Mouse (Mus musculus) CD4-positive helper T cell, adult 2 months (primary cell): ENCODE results near the gene Vmn1r11.

ENCODE experiments used
- DNase-seq: peaks from one replicate; pipeline ENCODE4 v3.0.0-alpha.2; 2012; ENCODE audit warnings: low read depth, missing footprints, low spot score

The Vmn1r11 gene

GRCm38 (mm10) chr6:57133155-57133554 is at the start of gene Vmn1r11:
Gene Vmn1r11, plus strand, starts transcription at chr6:57133455.
- no peak for DNase-seq

- no peak for DNase-seq
Measured at GRCm38 (mm10) chr6:57106358-57106757, 26.9 kb upstream of the Vmn1r11 start.

- DNase-seq: no peak
Measured at GRCm38 (mm10) chr6:57109154-57109553, 24.1 kb upstream of the Vmn1r11 start, which contains the start of gene Vmn1r10. Gene Vmn1r10, plus strand, starts transcription at chr6:57109454.

GRCm38 (mm10) chr6:57156619-57157018 is 23.4 kb downstream of the Vmn1r11 start, which contains the start of gene Vmn1r12:
Gene Vmn1r12, plus strand, starts transcription at chr6:57156919.
- DNase-seq: no peak
